Mouse (Mus musculus) heart, postnatal 0 days (tissue): Measurements from ENCODE around the gene Kif13a.

Experiments
- CTCF ChIP-seq: IDR thresholded peaks from 2 replicates; pipeline ENCODE4 v1.5.1; 2016; ENCODE audit warnings: antibody characterized with exemption, control low read depth, low read depth
- EP300 ChIP-seq: IDR thresholded peaks from 2 replicates; pipeline ENCODE4 v1.6.1; 2016; ENCODE audit warnings: antibody characterized with exemption, low read depth

- no peak for TF ChIP-seq CTCF
- no peak for TF ChIP-seq EP300
Measured at GRCm38 (mm10) chr13:46885759-46886060, 44.0 kb downstream of the Kif13a start.
